ENCODE assay signal across 9 mouse cellular contexts in the genomic region with DNA sequence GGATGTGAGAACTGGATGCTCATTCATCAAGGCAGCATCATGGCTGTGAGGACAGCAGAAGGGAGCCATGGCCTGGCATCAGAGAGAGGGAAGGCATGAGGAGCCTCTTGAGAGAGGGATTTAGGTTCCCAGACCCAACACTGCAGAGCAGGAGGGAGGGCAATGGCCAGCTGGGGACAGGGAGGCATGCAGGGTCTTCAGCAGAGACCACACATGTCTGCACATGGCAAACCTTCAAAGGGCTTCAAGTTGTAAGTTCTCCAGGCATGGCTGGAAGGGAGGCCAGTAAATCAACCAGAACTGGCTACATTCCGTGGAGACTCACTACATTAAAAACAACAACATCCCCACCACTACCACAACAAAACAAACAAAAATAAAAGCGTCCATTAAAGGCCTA. TPM values are rescaled to one million over a fixed set of nuclear protein-coding genes. Genes with fewer than 3 reads are reported as not detected.
DNase-seq lines count a peak whose midpoint lies in the region; ATAC-seq and TF ChIP-seq lines count a peak whose summit lies in the region.
"Had no signal": no experiment of that assay in that cellular context is flagged by ENCODE, and none has a peak within 500 bp of the region (broad histone marks: within the 10 kb centered on the region; RNA-seq: fewer than 3 reads in every experiment).

No protein-coding gene starts in this region.

- no peak for TF ChIP-seq EP300 in liver, embryonic 14.5 days (IDR thresholded peaks at IDR 0.05; ENCODE audit: low read depth)

- no peak overlapping the region for H3K4me3 ChIP-seq in heart, embryonic 16.5 days (ENCODE audit: low read length)
- no peak overlapping the region for H3K4me3 ChIP-seq in heart, embryonic 12.5 days
- H3K4me3 ChIP-seq in bone marrow, adult 2 months (replicated peaks; ENCODE audit: control insufficient read depth, low read depth, low read length): no peak overlapping the region
- H3K4me3 ChIP-seq in forebrain, embryonic 13.5 days: no peak overlapping the region
- H3K4me3 ChIP-seq in liver, embryonic 14.5 days (ENCODE audit: insufficient read depth in 1 of 2, low read depth in 2 of 2, low read length in 2 of 2): no peak overlapping the region
- no peak overlapping the region for H3K4me3 ChIP-seq in intestine, embryonic 15.5 days (replicated peaks)

- WGBS in heart, embryonic 16.5 days: 78% methylated on average over 2 of the region's 2 CpGs
- 68% methylated on average over 2 of the region's 2 CpGs for WGBS in heart, embryonic 12.5 days
- 69% methylated on average over 2 of the region's 2 CpGs for WGBS in bone marrow, adult 2 months
- 88% methylated on average over 2 of the region's 2 CpGs for WGBS in forebrain, embryonic 13.5 days
- 60% methylated on average over 2 of the region's 2 CpGs for WGBS in liver, embryonic 14.5 days (ENCODE audit: insufficient replicate concordance)
- 82% methylated on average over 2 of the region's 2 CpGs for WGBS in intestine, embryonic 15.5 days

- TF ChIP-seq POLR2A in bone marrow, adult 2 months (IDR thresholded peaks at IDR 0.05; ENCODE audit: borderline replicate concordance, control insufficient read depth, low read depth, low read length): no peak

- H3K9me3 ChIP-seq in heart, embryonic 16.5 days (replicated peaks; ENCODE audit: control insufficient read depth, low read length): no peaks in the 10 kb centered on the region
- H3K9me3 ChIP-seq in heart, embryonic 12.5 days (replicated peaks): no peaks in the 10 kb centered on the region; the same call in 1 of the 2 replicates
- no peaks in the 10 kb centered on the region; the same call in 1 of the 2 replicates for H3K9me3 ChIP-seq in forebrain, embryonic 13.5 days (replicated peaks)
- no peaks in the 10 kb centered on the region for H3K9me3 ChIP-seq in liver, embryonic 14.5 days (ENCODE audit: control insufficient read depth, low read length)
- H3K9me3 ChIP-seq in intestine, embryonic 15.5 days: no peaks in the 10 kb centered on the region

- no peak for ATAC-seq in heart, embryonic 16.5 days (replicated peaks; ENCODE audit: extremely low read depth, insufficient read depth, low FRiP score)
- ATAC-seq in heart, embryonic 12.5 days (ENCODE audit: insufficient number of reproducible peaks, low FRiP score): no peak
- no peak for ATAC-seq in forebrain, embryonic 13.5 days
- ATAC-seq in liver, embryonic 14.5 days (ENCODE audit: insufficient read depth): peak; percentile 11; the same call in 1 of the 2 replicates
- no peak for ATAC-seq in intestine, embryonic 15.5 days
- ATAC-seq: CD4-positive, CD25-positive, alpha-beta regulatory T cell, adult 4 months had no signal

- no peaks in the 10 kb centered on the region for H3K27me3 ChIP-seq in heart, embryonic 16.5 days (ENCODE audit: control insufficient read depth, insufficient read depth, low read length)
- H3K27me3 ChIP-seq in heart, embryonic 12.5 days (replicated peaks): no peaks in the 10 kb centered on the region
- H3K27me3 ChIP-seq in forebrain, embryonic 13.5 days: no peaks in the 10 kb centered on the region
- H3K27me3 ChIP-seq in liver, embryonic 14.5 days (ENCODE audit: control insufficient read depth, insufficient read depth, low read length): no peaks in the 10 kb centered on the region
- H3K27me3 ChIP-seq in intestine, embryonic 15.5 days (replicated peaks): no peaks in the 10 kb centered on the region

- peaks cover 16% of the 10 kb centered on the region for H3K4me1 ChIP-seq in heart, embryonic 16.5 days (ENCODE audit: control insufficient read depth, insufficient read depth, low read length)
- peaks cover 24% of the 10 kb centered on the region for H3K4me1 ChIP-seq in heart, embryonic 12.5 days (replicated peaks)
- H3K4me1 ChIP-seq in bone marrow, adult 2 months (ENCODE audit: control insufficient read depth, insufficient read depth, low read length): peaks cover 7% of the 10 kb centered on the region; the same call in 1 of the 2 replicates
- H3K4me1 ChIP-seq in forebrain, embryonic 13.5 days: peaks cover 15% of the 10 kb centered on the region
- peaks cover 35 to 44% of the 10 kb centered on the region in 2 experiments for H3K4me1 ChIP-seq in liver, embryonic 14.5 days (replicated peaks; ENCODE audit: control insufficient read depth in 2 of 2, insufficient read depth in 2 of 2, low read length in 1 of 2)
- H3K4me1 ChIP-seq in intestine, embryonic 15.5 days (replicated peaks): no peaks in the 10 kb centered on the region; the same call in 1 of the 2 replicates

- DNase-seq in liver, embryonic 14.5 days (ENCODE audit: low read depth in 3 of 3, low spot score in 3 of 3): no peak
- DNase-seq in retina, embryonic 14.5 days (ENCODE audit: low spot score): no peak
- no peak for DNase-seq in thymus, postnatal 4 days

- H3K4me2 ChIP-seq in heart, embryonic 16.5 days (ENCODE audit: low read depth, low read length): no peak overlapping the region
- no peak overlapping the region for H3K4me2 ChIP-seq in heart, embryonic 12.5 days
- no peak overlapping the region for H3K4me2 ChIP-seq in forebrain, embryonic 13.5 days
- H3K4me2 ChIP-seq in liver, embryonic 14.5 days (ENCODE audit: low read depth): peak overlapping the region; percentile 41; the same call in 1 of the 2 replicates
- H3K4me2 ChIP-seq in intestine, embryonic 15.5 days (replicated peaks): no peak overlapping the region

- H3K36me3 ChIP-seq in heart, embryonic 16.5 days (ENCODE audit: control insufficient read depth, insufficient read depth): no peaks in the 10 kb centered on the region
- peaks cover 5% of the 10 kb centered on the region; the same call in 1 of the 2 replicates for H3K36me3 ChIP-seq in heart, embryonic 12.5 days
- no peaks in the 10 kb centered on the region for H3K36me3 ChIP-seq in forebrain, embryonic 13.5 days (ENCODE audit: poor library complexity, severe bottlenecking)
- no peaks in the 10 kb centered on the region for H3K36me3 ChIP-seq in liver, embryonic 14.5 days (replicated peaks; ENCODE audit: control insufficient read depth, insufficient read depth, low read depth)
- H3K36me3 ChIP-seq in intestine, embryonic 15.5 days: no peaks in the 10 kb centered on the region

- no peak for TF ChIP-seq CTCF in bone marrow, adult 2 months (IDR thresholded peaks at IDR 0.05; ENCODE audit: control insufficient read depth, insufficient read depth, low read length)
- no peak for TF ChIP-seq CTCF in liver, embryonic 14.5 days (IDR thresholded peaks at IDR 0.05; ENCODE audit: low read depth)

- peak overlapping the region; percentile 21; the same call in 1 of the 2 replicates for H3K27ac ChIP-seq in heart, embryonic 16.5 days (ENCODE audit: low read length)
- H3K27ac ChIP-seq in heart, embryonic 12.5 days (ENCODE audit: poor library complexity, severe bottlenecking): no peak overlapping the region
- H3K27ac ChIP-seq in bone marrow, adult 2 months (ENCODE audit: control insufficient read depth, insufficient read depth, low read depth, low read length, poor library complexity): peak overlapping the region; percentile 74
- H3K27ac ChIP-seq in forebrain, embryonic 13.5 days: peak overlapping the region; percentile 15
- H3K27ac ChIP-seq in liver, embryonic 14.5 days: peak overlapping the region; percentile 65
- H3K27ac ChIP-seq in intestine, embryonic 15.5 days: no peak overlapping the region

- no peak overlapping the region for H3K9ac ChIP-seq in heart, embryonic 16.5 days (ENCODE audit: low read length)
- H3K9ac ChIP-seq in heart, embryonic 12.5 days: no peak overlapping the region
- no peak overlapping the region for H3K9ac ChIP-seq in forebrain, embryonic 13.5 days
- peak overlapping the region; percentile 20 for H3K9ac ChIP-seq in liver, embryonic 14.5 days (replicated peaks)
- H3K9ac ChIP-seq in intestine, embryonic 15.5 days: no peak overlapping the region

RNA-seq across cellular contexts. Expression of gene Rgs12, which starts 18.2 kb away (rescaled TPM):
- 30.0 and 34.2 TPM in 2 replicates for polyA plus RNA-seq in heart, embryonic 16.5 days (2015; fragmentation: Nextera tagmentation; extraction: Ambion mirVana)
- 34.2 and 35.6 TPM in 2 replicates for polyA plus RNA-seq in heart, embryonic 12.5 days (2016; fragmentation: Nextera tagmentation; extraction: Ambion mirVana)
- polyA plus RNA-seq in bone marrow, adult 2 months (2011; ENCODE audit: insufficient read depth, insufficient read length, low replicate concordance, missing spikeins): 21.4 and 56.9 TPM in 2 replicates
- polyA plus RNA-seq in forebrain, embryonic 13.5 days (2015; fragmentation: Nextera tagmentation; extraction: Ambion mirVana): 64.7 and 71.2 TPM in 2 replicates
- polyA plus RNA-seq in liver, embryonic 14.5 days (2012; rRNA removed): 18.7 and 21.7 TPM in 2 replicates
- 17.1 and 20.4 TPM in 2 replicates for polyA plus RNA-seq in liver, embryonic 14.5 days (2014; fragmentation: Nextera tagmentation; extraction: Ambion mirVana)
- polyA plus RNA-seq in intestine, embryonic 15.5 days (2015; fragmentation: Nextera tagmentation; extraction: Ambion mirVana): 16.6 and 17.3 TPM in 2 replicates

RNA-seq across cellular contexts. Expression of gene Msantd1, which starts 23.3 kb away (rescaled TPM):
- 0.30 and 0.69 TPM in 2 replicates for polyA plus RNA-seq in heart, embryonic 16.5 days (2015; fragmentation: Nextera tagmentation; extraction: Ambion mirVana)
- 0.31 and 0.62 TPM in 2 replicates for polyA plus RNA-seq in heart, embryonic 12.5 days (2016; fragmentation: Nextera tagmentation; extraction: Ambion mirVana)
- polyA plus RNA-seq in bone marrow, adult 2 months (2011; ENCODE audit: insufficient read depth, insufficient read length, low replicate concordance, missing spikeins): 0.72 and 4.6 TPM in 2 replicates
- 2.2 and 3.9 TPM in 2 replicates for polyA plus RNA-seq in forebrain, embryonic 13.5 days (2015; fragmentation: Nextera tagmentation; extraction: Ambion mirVana)
- polyA plus RNA-seq in liver, embryonic 14.5 days (2012; rRNA removed): 0.90 and 1.2 TPM in 2 replicates
- 0.17 and 0.27 TPM in 2 replicates for polyA plus RNA-seq in liver, embryonic 14.5 days (2014; fragmentation: Nextera tagmentation; extraction: Ambion mirVana)
- polyA plus RNA-seq in intestine, embryonic 15.5 days (2015; fragmentation: Nextera tagmentation; extraction: Ambion mirVana): 0.55 and 0.64 TPM in 2 replicates

Comparison
In these comparisons a context has a peak if more than half of its experiments do, and no peak if none do; other contexts are left out.
1. H3K27ac ChIP-seq: peak in heart, embryonic 16.5 days (single experiment), bone marrow, adult 2 months (single experiment), forebrain, embryonic 13.5 days (single experiment) and liver, embryonic 14.5 days (single experiment); none in heart, embryonic 12.5 days (single experiment) and intestine, embryonic 15.5 days (single experiment).